Mouse (Mus musculus): ENCODE data around the gene Mafb.

The Mafb gene

GRCm38 (mm10) chr2:160327716-160328115 is 39.1 kb downstream of the Mafb start:
- ATAC-seq (ENCODE audit: low TSS enrichment): no peak

GRCm38 (mm10) chr2:160327167-160327566 is 39.7 kb downstream of the Mafb start:
- ATAC-seq (ENCODE audit: low TSS enrichment): no peak

GRCm38 (mm10) chr2:160325105-160325644 is 41.7 kb downstream of the Mafb start:
- ATAC-seq (ENCODE audit: low TSS enrichment): no peak

GRCm38 (mm10) chr2:160321829-160322228 is 45.0 kb downstream of the Mafb start:
- no peak for ATAC-seq (ENCODE audit: low TSS enrichment)

GRCm38 (mm10) chr2:160318255-160318654 is 48.6 kb downstream of the Mafb start:
- no peak for ATAC-seq (ENCODE audit: low TSS enrichment)
